Mouse (Mus musculus) brain, embryonic 14.5 days (tissue): ENCODE data around the gene Gm35549.

Source experiments
- CTCF ChIP-seq: fragments of 200-500 bp; IDR thresholded peaks from 2 replicates; pipeline ENCODE4 v1.5.1; 2012; ENCODE audit warnings: inconsistent platforms, mild to moderate bottlenecking, moderate library complexity, borderline replicate concordance; ENCODE audit not compliant: insufficient read depth, insufficient read length; ENCODE audit errors: extremely low read depth
- POLR2A ChIP-seq: fragments of 200-500 bp; IDR thresholded peaks from 2 replicates; pipeline ENCODE4 v1.6.1; 2012; ENCODE audit warnings: mild to moderate bottlenecking, inconsistent platforms, borderline replicate concordance; ENCODE audit not compliant: poor library complexity, insufficient read depth, insufficient read length, severe bottlenecking; ENCODE audit errors: extremely low read depth

GRCm38 (mm10) chr9:122807186-122807585 is 36.6 kb downstream of the Gm35549 start:
- no peak for TF ChIP-seq POLR2A
- no peak for TF ChIP-seq CTCF
